Mouse (Mus musculus): ENCODE measurements around the gene Sall4.

GRCm38 (mm10) chr2:168780596-168780995, 12.9 kb upstream of the Sall4 start:
- TF ChIP-seq CTCF (IDR thresholded peaks at IDR 0.05; ENCODE audit: control insufficient read depth, insufficient read depth, insufficient replicate concordance, low read depth, low read length) (no peak), POLR2A (IDR thresholded peaks at IDR 0.05; ENCODE audit: control insufficient read depth, low read depth, low read length) (no peak)

Data from testis, adult 2 months (tissue).